Mouse (Mus musculus) mouse embryonic stem cell (cell line): ENCODE data around the gene Gm37240.

Experiments used
- in situ Hi-C, 2 experiments: fragments of 300-500 bp; cut with MboI; formaldehyde crosslinking; loops; 1 replicate in 1 of 2; 3 replicates in 1 of 2; pipeline ENCODE4 v1.14.3; 2019 to 2020; ENCODE audit warnings: low sequenced_read_pairs in 2 of 2, low pct_unique_long_range_greater_than_20kb in 1 of 2, mixed read lengths in 1 of 2; ENCODE audit not compliant: unreplicated experiment in 1 of 2

The Gm37240 gene

GRCm38 (mm10) chr3:85677133-85677532, 210.2 kb downstream of the Gm37240 start:
- in situ Hi-C loops, result loop anchor here in 1 of 2 experiments (25.0 kb wide), 1 partner anchor 435 kb away; no protein-coding TSS in a partner anchor

- in situ Hi-C loops, result no loop called here
Measured at GRCm38 (mm10) chr3:85669844-85670243, 217.5 kb downstream of the Gm37240 start.

- in situ Hi-C loops, result no loop called here
Measured at GRCm38 (mm10) chr3:85667683-85668082, 219.6 kb downstream of the Gm37240 start.

- in situ Hi-C loops, result no loop called here
Measured at GRCm38 (mm10) chr3:85666736-85667135, 220.6 kb downstream of the Gm37240 start.

- in situ Hi-C loops, result no loop called here
Measured at GRCm38 (mm10) chr3:85666166-85666565, 221.2 kb downstream of the Gm37240 start.

GRCm38 (mm10) chr3:85664591-85665171, 222.6 kb downstream of the Gm37240 start:
- in situ Hi-C loops, result no loop called here

- in situ Hi-C loops, result no loop called here
Measured at GRCm38 (mm10) chr3:85663826-85664225, 223.5 kb downstream of the Gm37240 start.

- in situ Hi-C loops, result no loop called here
Measured at GRCm38 (mm10) chr3:85661926-85662813, 225.1 kb downstream of the Gm37240 start.

- in situ Hi-C loops, result no loop called here
Measured at GRCm38 (mm10) chr3:85659681-85660080, 227.6 kb downstream of the Gm37240 start.

GRCm38 (mm10) chr3:85655538-85655937, 231.8 kb downstream of the Gm37240 start:
- in situ Hi-C loops, result no loop called here

- in situ Hi-C loops, result no loop called here
Measured at GRCm38 (mm10) chr3:85652727-85653665, 234.3 kb downstream of the Gm37240 start.

- in situ Hi-C loops, result no loop called here
Measured at GRCm38 (mm10) chr3:85649176-85649575, 238.1 kb downstream of the Gm37240 start.

- in situ Hi-C loops, result no loop called here
Measured at GRCm38 (mm10) chr3:85645517-85646004, 241.8 kb downstream of the Gm37240 start.

GRCm38 (mm10) chr3:85644814-85645213, 242.5 kb downstream of the Gm37240 start:
- in situ Hi-C loops, result no loop called here

GRCm38 (mm10) chr3:85641751-85642150, 245.6 kb downstream of the Gm37240 start:
- in situ Hi-C loops, result no loop called here

- in situ Hi-C loops, result no loop called here
Measured at GRCm38 (mm10) chr3:85636716-85637447, 250.4 kb downstream of the Gm37240 start.

GRCm38 (mm10) chr3:85635591-85635990, 251.7 kb downstream of the Gm37240 start:
- in situ Hi-C loops, result no loop called here

GRCm38 (mm10) chr3:85635126-85635419, 252.2 kb downstream of the Gm37240 start:
- in situ Hi-C loops, result no loop called here
